Mouse (Mus musculus) layer of hippocampus, adult 9-10 months (tissue): ENCODE results near the gene Stau1.

Source experiments
- DNase-seq: peaks from one replicate; pipeline ENCODE4 v3.0.0; 2022; ENCODE audit warnings: low spot score

The Stau1 gene

GRCm38 (mm10) chr2:166983351-166983894 lies 12.7 kb downstream of the Stau1 start:
- no peak for DNase-seq

- DNase-seq = no peak
Measured at GRCm38 (mm10) chr2:166980161-166980560, 15.9 kb downstream of the Stau1 start.

- DNase-seq = no peak
Measured at GRCm38 (mm10) chr2:166977490-166977889, 18.6 kb downstream of the Stau1 start.

- DNase-seq = no peak
Measured at GRCm38 (mm10) chr2:166976356-166976755, 19.7 kb downstream of the Stau1 start.

- no peak for DNase-seq
Measured at GRCm38 (mm10) chr2:166974177-166974872, 21.8 kb downstream of the Stau1 start.

- DNase-seq = no peak
Measured at GRCm38 (mm10) chr2:166973153-166973552, 22.9 kb downstream of the Stau1 start.

GRCm38 (mm10) chr2:166964773-166965172 lies 31.3 kb downstream of the Stau1 start:
- DNase-seq = no peak

- DNase-seq = no peak
Measured at GRCm38 (mm10) chr2:166963257-166963656, 32.8 kb downstream of the Stau1 start.

GRCm38 (mm10) chr2:166960648-166961330 lies 35.3 kb downstream of the Stau1 start:
- no peak for DNase-seq

- peak; percentile 57 for DNase-seq
Measured at GRCm38 (mm10) chr2:166956805-166957204, 39.3 kb downstream of the Stau1 start.

- DNase-seq = no peak
Measured at GRCm38 (mm10) chr2:166952151-166952550, 43.9 kb downstream of the Stau1 start.

GRCm38 (mm10) chr2:166950853-166951648 lies 45.0 kb downstream of the Stau1 start:
- DNase-seq = no peak

GRCm38 (mm10) chr2:166948936-166949335 lies 47.2 kb downstream of the Stau1 start:
- DNase-seq = no peak

GRCm38 (mm10) chr2:166948246-166948645 lies 47.9 kb downstream of the Stau1 start:
- no peak for DNase-seq

- DNase-seq = no peak
Measured at GRCm38 (mm10) chr2:166945456-166945855, 50.6 kb downstream of the Stau1 start.

GRCm38 (mm10) chr2:166944346-166944745 lies 51.8 kb downstream of the Stau1 start:
- no peak for DNase-seq

GRCm38 (mm10) chr2:166943146-166943545 lies 53.0 kb downstream of the Stau1 start:
- no peak for DNase-seq

- DNase-seq = no peak
Measured at GRCm38 (mm10) chr2:166936166-166936565, 59.9 kb downstream of the Stau1 start.

GRCm38 (mm10) chr2:166935582-166935981 lies 60.5 kb downstream of the Stau1 start:
- no peak for DNase-seq

- DNase-seq = no peak
Measured at GRCm38 (mm10) chr2:166934416-166934815, 61.7 kb downstream of the Stau1 start.

GRCm38 (mm10) chr2:166933943-166934342 lies 62.2 kb downstream of the Stau1 start:
- no peak for DNase-seq

GRCm38 (mm10) chr2:166923971-166924370 lies 72.1 kb downstream of the Stau1 start:
- DNase-seq = no peak

- no peak for DNase-seq
Measured at GRCm38 (mm10) chr2:166910536-166910935, 85.6 kb downstream of the Stau1 start.
